Mouse (Mus musculus) MEL (cell line): Measurements from ENCODE around the gene Arid1b. TPM values are rescaled to one million over a fixed set of nuclear protein-coding genes. Genes with fewer than 3 reads are reported as not detected.

Source experiments
- DNase-seq: peaks from one replicate; pipeline ENCODE4 v3.0.0; 2011; ENCODE audit warnings: low read depth, low spot score
- H3K27ac ChIP-seq: 2 replicates; pipeline ENCODE4 v1.5.1; 2012; ENCODE audit warnings: low read depth, mild to moderate bottlenecking, control low read depth, low read length, moderate library complexity; ENCODE audit not compliant: control insufficient read depth
- H3K27me3 ChIP-seq, 2 experiments: fragments of 150-350 bp in 1 of 2; sonication (generic) in 1 of 2; 2 replicates each; pipeline ENCODE4 v1.6.1; 2012; ENCODE audit warnings: low read length in 2 of 2, mild to moderate bottlenecking in 2 of 2, improper control_type of control experiment in 1 of 2, moderate library complexity in 1 of 2; ENCODE audit not compliant: insufficient read depth in 2 of 2, control insufficient read depth in 1 of 2
- H3K36me3 ChIP-seq, 2 experiments: 2 replicates each; pipeline ENCODE4 v1.6.1; 2012 to 2014; ENCODE audit warnings: low read length in 2 of 2, improper control_type of control experiment in 1 of 2, inconsistent platforms in 1 of 2, mild to moderate bottlenecking in 1 of 2; ENCODE audit not compliant: insufficient read depth in 2 of 2, control insufficient read depth in 1 of 2
- H3K4me1 ChIP-seq, 2 experiments: fragments of 150-350 bp in 1 of 2; sonication (generic) in 1 of 2; 2 replicates each; pipeline ENCODE4 v1.6.1; 2012; ENCODE audit warnings: low read length in 2 of 2, improper control_type of control experiment in 1 of 2, mild to moderate bottlenecking in 1 of 2; ENCODE audit not compliant: insufficient read depth in 2 of 2, control insufficient read depth in 1 of 2
- H3K4me3 ChIP-seq, 2 experiments: fragments of 150-350 bp in 1 of 2; sonication (generic) in 1 of 2; 2 replicates each; pipeline ENCODE4 v1.5.1; 2012; ENCODE audit warnings: low read depth in 2 of 2, low read length in 2 of 2, mild to moderate bottlenecking in 2 of 2, moderate library complexity in 2 of 2, control low read depth in 1 of 2, improper control_type of control experiment in 1 of 2; ENCODE audit not compliant: control insufficient read depth in 1 of 2, insufficient read depth in 1 of 2
- H3K79me2 ChIP-seq: 2 replicates; pipeline ENCODE4 v1.6.1; 2012; ENCODE audit warnings: mild to moderate bottlenecking, low read length, moderate library complexity; ENCODE audit not compliant: control insufficient read depth, poor library complexity, insufficient read depth
- H3K9ac ChIP-seq: 2 replicates; pipeline ENCODE4 v1.6.1; 2012; ENCODE audit warnings: low read depth, mild to moderate bottlenecking, control low read depth, low read length, moderate library complexity; ENCODE audit not compliant: control insufficient read depth, poor library complexity, severe bottlenecking
- H3K9me3 ChIP-seq: fragments of 150-350 bp; sonication (generic); replicated peaks from 2 replicates; pipeline ENCODE4 v1.6.1; 2012; ENCODE audit warnings: mild to moderate bottlenecking, low read length, improper control_type of control experiment, moderate library complexity; ENCODE audit not compliant: insufficient read depth
- BHLHE40 ChIP-seq: IDR thresholded peaks from 2 replicates; pipeline ENCODE4 v1.6.1; 2012; ENCODE audit warnings: low read depth, mild to moderate bottlenecking, inconsistent platforms, low read length, improper control_type of control experiment, borderline replicate concordance
- CHD2 ChIP-seq: IDR thresholded peaks from 2 replicates; pipeline ENCODE4 v1.6.1; 2011; ENCODE audit warnings: low read length, improper control_type of control experiment
- EP300 ChIP-seq, 2 experiments: IDR thresholded peaks; 2 replicates each; pipeline ENCODE4 v1.6.1; 2011; ENCODE audit warnings: improper control_type of control experiment in 2 of 2, low read length in 2 of 2, low read depth in 1 of 2, mild to moderate bottlenecking in 1 of 2
- ETS1 ChIP-seq: IDR thresholded peaks from 2 replicates; pipeline ENCODE4 v1.6.1; 2012; ENCODE audit warnings: low read depth, mild to moderate bottlenecking, inconsistent platforms, low read length, improper control_type of control experiment, moderate library complexity
- GATA1 ChIP-seq: IDR thresholded peaks from 2 replicates; pipeline ENCODE4 v1.6.1; 2011; ENCODE audit warnings: low read depth, low read length, improper control_type of control experiment
- HCFC1 ChIP-seq: IDR thresholded peaks from 2 replicates; pipeline ENCODE4 v1.6.1; 2012; ENCODE audit warnings: low read depth, mild to moderate bottlenecking, inconsistent platforms, low read length, improper control_type of control experiment, moderate library complexity
- JUND ChIP-seq: IDR thresholded peaks from 2 replicates; pipeline ENCODE4 v1.6.1; 2011; ENCODE audit warnings: low read depth, mild to moderate bottlenecking, improper control_type of control experiment, low read length
- KAT2A ChIP-seq: conservative IDR thresholded peaks from 2 replicates; pipeline ENCODE4 v1.6.1; 2012; ENCODE audit warnings: low read depth, low read length, improper control_type of control experiment, inconsistent platforms
- MAFK ChIP-seq: IDR thresholded peaks from 2 replicates; pipeline ENCODE4 v1.6.1; 2011; ENCODE audit warnings: low read depth, mild to moderate bottlenecking, low read length, improper control_type of control experiment, borderline replicate concordance
- MAX ChIP-seq: IDR thresholded peaks from 2 replicates; pipeline ENCODE4 v1.6.1; 2011; ENCODE audit warnings: low read length, improper control_type of control experiment
- MYB ChIP-seq: IDR thresholded peaks from 2 replicates; pipeline ENCODE4 v1.6.1; 2011; ENCODE audit warnings: mild to moderate bottlenecking, low read depth, low read length, improper control_type of control experiment
- POLR2A ChIP-seq, 2 experiments: IDR thresholded peaks; 2 replicates each; pipeline ENCODE4 v1.6.1; 2011 to 2012; ENCODE audit warnings: low read length in 2 of 2, mild to moderate bottlenecking in 2 of 2, control low read depth in 1 of 2, improper control_type of control experiment in 1 of 2, low read depth in 1 of 2, moderate library complexity in 1 of 2; ENCODE audit not compliant: control insufficient read depth in 1 of 2, insufficient read depth in 1 of 2, poor library complexity in 1 of 2
- POLR2AphosphoS2 ChIP-seq: IDR thresholded peaks from 2 replicates; pipeline ENCODE4 v1.6.1; 2011; ENCODE audit warnings: low read length, improper control_type of control experiment
- RCOR1 ChIP-seq: IDR thresholded peaks from 2 replicates; pipeline ENCODE4 v1.6.1; 2012; ENCODE audit warnings: low read depth, mild to moderate bottlenecking, inconsistent platforms, low read length, improper control_type of control experiment
- SIN3A ChIP-seq: IDR thresholded peaks from 2 replicates; pipeline ENCODE4 v1.6.1; 2012; ENCODE audit warnings: low read length, improper control_type of control experiment, inconsistent platforms
- TAL1 ChIP-seq: IDR thresholded peaks from 2 replicates; pipeline ENCODE4 v1.6.1; 2012; ENCODE audit warnings: mild to moderate bottlenecking, inconsistent platforms, low read length, moderate library complexity, mixed read lengths
- USF1 ChIP-seq: IDR thresholded peaks from 2 replicates; pipeline ENCODE4 v1.6.1; 2014; ENCODE audit warnings: low read depth, mild to moderate bottlenecking, inconsistent platforms, low read length, improper control_type of control experiment, moderate library complexity
- USF2 ChIP-seq, 2 experiments: IDR thresholded peaks; 2 replicates each; pipeline ENCODE4 v1.6.1; 2011 to 2012; ENCODE audit warnings: improper control_type of control experiment in 2 of 2, low read length in 2 of 2, borderline replicate concordance in 1 of 2, inconsistent platforms in 1 of 2, low read depth in 1 of 2, mild to moderate bottlenecking in 1 of 2; ENCODE audit not compliant: insufficient read depth in 1 of 2
- ZC3H11A ChIP-seq: IDR thresholded peaks from 2 replicates; pipeline ENCODE4 v1.6.1; 2012; ENCODE audit warnings: low read depth, mild to moderate bottlenecking, inconsistent platforms, low read length, improper control_type of control experiment
- ZKSCAN1 ChIP-seq: IDR thresholded peaks from 2 replicates; pipeline ENCODE4 v1.6.1; 2012; ENCODE audit warnings: low read depth, mild to moderate bottlenecking, inconsistent platforms, low read length, improper control_type of control experiment, moderate library complexity
- ZMIZ1 ChIP-seq: IDR thresholded peaks from 2 replicates; pipeline ENCODE4 v1.6.1; 2012; ENCODE audit warnings: low read depth, mild to moderate bottlenecking, inconsistent platforms, low read length, improper control_type of control experiment, moderate library complexity
- ZNF384 ChIP-seq: IDR thresholded peaks from 2 replicates; pipeline ENCODE4 v1.6.1; 2012; ENCODE audit warnings: low read depth, mild to moderate bottlenecking, inconsistent platforms, low read length, improper control_type of control experiment
- polyA plus RNA-seq, 2 experiments: library from polyadenylated mRNA; stranded (reverse) in 1 of 2; unstranded in 1 of 2; fragments of >175 nt in 1 of 2; fragments of >200 nt in 1 of 2; gene quantifications; 2 replicates each; pipeline versions ENCODE4 v1.2.1 to v1.2.4; 2012; ENCODE audit warnings: low replicate concordance in 2 of 2, low read depth in 1 of 2; ENCODE audit not compliant: insufficient read length in 2 of 2, insufficient read depth in 1 of 2, missing spikeins in 1 of 2
- total RNA-seq: library from RNA; depleted of rRNA; stranded (reverse); fragments of 300-350 nt; gene quantifications from 2 replicates; pipeline ENCODE4 v1.2.3, GENCODE M21; 2012

Arid1b gene
- total and polyA plus RNA-seq, 3 experiments: 13.4 to 17.4 TPM; not detected in 1

- Histone ChIP-seq H3K27ac (no peak overlapping the region), H3K36me3 (peaks cover 2 to 20% of the 10 kb centered on the region in 2 experiments; a peak in 3 of 4 replicates), H3K9me3 (no peaks in the 10 kb centered on the region), H3K4me3 (no peak overlapping the region), H3K79me2 (peaks cover 1% of the 10 kb centered on the region), H3K4me1 (peaks cover 12 to 23% of the 10 kb centered on the region in 2 experiments), H3K27me3 (no peaks in the 10 kb centered on the region), H3K9ac (no peak overlapping the region)
- DNase-seq: no peak
- TF ChIP-seq KAT2A (no peak), SIN3A (no peak), BHLHE40 (no peak), EP300 (IDR thresholded peaks at IDR 0.05; ENCODE audit: low read depth in 1 of 2, low read length in 2 of 2) (no peak), ZMIZ1 (no peak), CHD2 (no peak), JUND (no peak), USF1 (no peak), TAL1 (no peak), HCFC1 (no peak), GATA1 (no peak), POLR2A (IDR thresholded peaks at IDR 0.05; ENCODE audit: control insufficient read depth in 1 of 2, insufficient read depth in 1 of 2, low read depth in 1 of 2, low read length in 2 of 2, poor library complexity in 1 of 2) (no peak), ZC3H11A (no peak)
Measured at GRCm38 (mm10) chr17:5061593-5061992, 67.5 kb downstream of the Arid1b start.

DNA sequence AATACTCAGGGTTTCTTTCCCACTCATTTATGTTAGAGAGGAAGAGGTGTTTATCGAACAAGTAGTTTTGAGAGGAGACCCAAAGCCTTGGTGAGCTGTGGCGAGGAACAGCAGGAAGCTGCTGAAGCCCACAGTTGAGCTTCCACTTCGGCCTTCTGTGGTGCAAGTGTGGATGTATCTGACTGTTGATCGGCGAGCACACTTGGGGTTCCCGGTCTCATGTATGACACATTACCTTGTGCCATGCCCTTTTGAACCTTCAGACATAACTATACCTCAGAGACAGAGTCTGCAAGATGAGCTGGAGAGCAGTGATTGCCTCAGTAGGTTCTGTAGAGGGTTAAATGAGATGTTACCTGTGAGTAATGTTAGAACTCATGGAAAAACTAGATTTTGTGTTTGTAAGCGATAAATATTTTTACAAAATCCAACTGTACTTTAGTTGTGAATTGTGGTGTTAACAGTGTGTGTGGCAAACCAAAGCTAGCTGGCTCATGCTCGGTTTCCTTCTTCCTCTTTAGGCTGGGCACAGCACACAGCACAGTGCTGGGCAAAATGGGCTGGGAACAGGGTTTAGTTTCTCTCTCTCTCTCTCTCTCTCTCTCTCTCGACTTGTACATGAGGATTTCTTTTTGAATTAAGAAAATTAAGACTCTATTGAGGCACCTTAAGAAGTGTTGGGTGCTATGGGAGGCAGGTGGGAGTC is 69.5 kb downstream of the Arid1b start:
- DNase-seq: no peak
- Histone ChIP-seq H3K9ac (no peak overlapping the region), H3K36me3 (peaks cover 2 to 7% of the 10 kb centered on the region in 2 experiments; a peak in 3 of 4 replicates), H3K4me1 (peaks cover 4 to 7% of the 10 kb centered on the region in 2 experiments), H3K79me2 (peaks cover 4% of the 10 kb centered on the region), H3K27ac (no peak overlapping the region), H3K9me3 (no peaks in the 10 kb centered on the region), H3K27me3 (no peaks in the 10 kb centered on the region), H3K4me3 (no peak overlapping the region)
- TF ChIP-seq ZKSCAN1 (no peak), RCOR1 (no peak), MAFK (no peak), MYB (no peak), HCFC1 (no peak), ZNF384 (no peak), MAX (no peak), ETS1 (no peak), USF2 (IDR thresholded peaks at IDR 0.05; ENCODE audit: borderline replicate concordance in 1 of 2, insufficient read depth in 1 of 2, low read depth in 1 of 2, low read length in 2 of 2) (no peak), SIN3A (no peak), POLR2AphosphoS2 (no peak)
